Mouse (Mus musculus) layer of hippocampus, adult 9-10 months (tissue): Measurements from ENCODE around the gene Olfr1475.
"Not testable (repeated sequence)": the region's sequence is repeated elsewhere in the genome, so short reads cannot be mapped to it uniquely, and the experiment has no call there.

Experiments
- DNase-seq: peaks from one replicate; pipeline ENCODE4 v3.0.0; 2022; ENCODE audit warnings: low spot score

Gene Olfr1475

GRCm38 (mm10) chr19:13480096-13480495 is at the start of gene Olfr1475:
Olfr1475 (minus strand) TSS chr19:13480196.
- no peak for DNase-seq

- no peak for DNase-seq
These were observed 47.6 kb upstream of the Olfr1475 start, which contains the start of gene Olfr1480 for GRCm38 (mm10) chr19:13527613-13528012. Olfr1480 (plus strand) TSS chr19:13527913.

- no peak for DNase-seq
These were observed 20.2 kb upstream of the Olfr1475 start, which contains the start of gene Olfr1477 for GRCm38 (mm10) chr19:13500246-13500645. Olfr1477 (plus strand) TSS chr19:13500546.

GRCm38 (mm10) chr19:13469265-13469664 is 10.7 kb downstream of the Olfr1475 start, which contains the start of gene Olfr1474:
Olfr1474 (plus strand) TSS chr19:13469565.
- not testable (repeated sequence) for DNase-seq

GRCm38 (mm10) chr19:13455986-13456385 is 24.0 kb downstream of the Olfr1475 start, which contains the start of gene Olfr1472:
Olfr1472 (minus strand) TSS chr19:13456086.
- DNase-seq = no peak

- DNase-seq = not testable (repeated sequence)
These were observed 36.9 kb downstream of the Olfr1475 start, which contains the start of gene Olfr1471 for GRCm38 (mm10) chr19:13443109-13443508. Olfr1471 (plus strand) TSS chr19:13443409.
